9 mouse cellular contexts compared by ENCODE assay signal in genomic region chr16:32597909-32598381, GRCm38 (mm10). TPM values are rescaled to one million over a fixed set of nuclear protein-coding genes. Genes with fewer than 3 reads are reported as not detected.
DNase-seq lines count a peak whose midpoint lies in the region; TF ChIP-seq lines count a peak whose summit lies in the region.
"Had no signal": no experiment of that assay in that cellular context is flagged by ENCODE, and none has a peak within 500 bp of the region (broad histone marks: within the 10 kb centered on the region; RNA-seq: fewer than 3 reads in every experiment).

No protein-coding gene starts in this region.

- H3K27ac ChIP-seq in gastrocnemius, adult 2 months = peak overlapping the region; percentile 77
- H3K27ac ChIP-seq in testis, adult 2 months (ENCODE audit: control insufficient read depth, insufficient read depth, low read depth, low read length) = peak overlapping the region; percentile 39; the same call in 1 of the 2 replicates

- no peaks in the 10 kb centered on the region for H3K36me3 ChIP-seq in testis, adult 2 months (ENCODE audit: control insufficient read depth, insufficient read depth, low read length)

- peaks cover 5% of the 10 kb centered on the region; the same call in 1 of the 2 replicates for H3K4me1 ChIP-seq in testis, adult 2 months (ENCODE audit: control insufficient read depth, insufficient read depth, low read length)

- DNase-seq in gastrocnemius, adult 2 months = peak; percentile 34
- no peak for DNase-seq in gastrocnemius, adult 8-10 months (ENCODE audit: low spot score in 2 of 2)
- no peak for DNase-seq in testis, postnatal 10 days (ENCODE audit: low spot score)
- peak; percentile 10 for DNase-seq in heart, postnatal 4 days
- DNase-seq in testis, postnatal 14 days (ENCODE audit: low spot score) = peak; percentile 29
- no peak for DNase-seq in urinary bladder, postnatal 25 days (ENCODE audit: low spot score)
- no peak for DNase-seq in frontal cortex, postnatal 14 days (ENCODE audit: low spot score in 2 of 2)

- no peak overlapping the region for H3K4me3 ChIP-seq in gastrocnemius, adult 2 months
- H3K4me3 ChIP-seq in testis, adult 2 months (ENCODE audit: control insufficient read depth, low read depth, low read length) = no peak overlapping the region

- intact Hi-C loops in gastrocnemius, adult 2 months (cut with DNase I) = no loop called here

- TF ChIP-seq POLR2A in testis, adult 2 months (IDR thresholded peaks at IDR 0.05; ENCODE audit: control insufficient read depth, low read depth, low read length) = no peak

- H3K27me3 ChIP-seq in testis, adult 2 months (ENCODE audit: control insufficient read depth, insufficient read depth, low read length) = no peaks in the 10 kb centered on the region
- H3K27me3 ChIP-seq: Patski had no signal

- no peak for TF ChIP-seq CTCF in gastrocnemius, adult 2 months (IDR thresholded peaks at IDR 0.05)
- no peak for TF ChIP-seq CTCF in testis, adult 2 months (IDR thresholded peaks at IDR 0.05; ENCODE audit: control insufficient read depth, insufficient read depth, insufficient replicate concordance, low read depth, low read length)

RNA-seq across cellular contexts. Expression of gene Tfrc, which starts 10.8 kb away (rescaled TPM):
- total RNA-seq in gastrocnemius, adult 2 months (2021) = 100 to 1,000 TPM in 1 of 2 experiments, 10 to 100 TPM in 1; 77.4 to 174 TPM
- total RNA-seq in gastrocnemius, adult 8-10 months (2022) = 10 to 100 TPM; 46.2 to 82.1 (median 70.2) TPM
- polyA plus RNA-seq in testis, adult 2 months (2012; rRNA removed) = 3.7 and 5.5 TPM in 2 replicates
- 100 to 1,000 TPM; 139 to 148 TPM for total RNA-seq in heart, postnatal 4 days (2021)

RNA-seq across cellular contexts. Expression of gene Tnk2, which starts 45.7 kb away (rescaled TPM):
- total RNA-seq in gastrocnemius, adult 2 months (2021) = 10 to 100 TPM; 48.4 to 54.4 TPM
- 10 to 100 TPM; 43.7 to 58.1 (median 46.2) TPM for total RNA-seq in gastrocnemius, adult 8-10 months (2022)
- polyA plus RNA-seq in testis, adult 2 months (2012; rRNA removed) = 21.4 and 23.4 TPM in 2 replicates
- total RNA-seq in heart, postnatal 4 days (2021) = 10 to 100 TPM; 38.4 to 49.9 TPM

Comparison
In these comparisons a context has a peak if more than half of its experiments do, and no peak if none do; other contexts are left out.
1. DNase-seq: peak in gastrocnemius, adult 2 months (single experiment), heart, postnatal 4 days (single experiment) and testis, postnatal 14 days (single experiment); none in gastrocnemius, adult 8-10 months (0 of 2), testis, postnatal 10 days (single experiment), urinary bladder, postnatal 25 days (single experiment) and frontal cortex, postnatal 14 days (0 of 2).